8 mouse cellular contexts compared by ENCODE assay signal in genomic region chr13:109821725-109822412, GRCm38 (mm10).
DNase-seq lines count a peak whose midpoint lies in the region; ATAC-seq and TF ChIP-seq lines count a peak whose summit lies in the region.

No protein-coding gene starts in this region.

- no peaks in the 10 kb centered on the region for H3K9me3 ChIP-seq in lung, embryonic 16.5 days (ENCODE audit: control insufficient read depth, low read length)
- H3K9me3 ChIP-seq in forebrain, embryonic 10.5 days: no peaks in the 10 kb centered on the region
- no peaks in the 10 kb centered on the region for H3K9me3 ChIP-seq in intestine, embryonic 14.5 days (ENCODE audit: control insufficient read depth, low read length)
- H3K9me3 ChIP-seq in lung, postnatal 0 days (ENCODE audit: low read length): no peaks in the 10 kb centered on the region

- no peaks in the 10 kb centered on the region for H3K36me3 ChIP-seq in lung, embryonic 16.5 days (ENCODE audit: control insufficient read depth, insufficient read depth, low read length)
- H3K36me3 ChIP-seq in forebrain, embryonic 10.5 days (replicated peaks): no peaks in the 10 kb centered on the region
- H3K36me3 ChIP-seq in intestine, embryonic 14.5 days (ENCODE audit: control insufficient read depth, insufficient read depth, low read length): no peaks in the 10 kb centered on the region
- no peaks in the 10 kb centered on the region for H3K36me3 ChIP-seq in lung, postnatal 0 days (ENCODE audit: insufficient read depth, low read length)

- no peak for TF ChIP-seq EP300 in lung, postnatal 0 days (IDR thresholded peaks at IDR 0.05)

- H3K4me2 ChIP-seq in lung, embryonic 16.5 days (ENCODE audit: low read depth, low read length): peak overlapping the region; percentile 62
- peak overlapping the region; percentile 49 for H3K4me2 ChIP-seq in intestine, embryonic 14.5 days (ENCODE audit: low read length)
- H3K4me2 ChIP-seq in lung, postnatal 0 days (replicated peaks; ENCODE audit: low read depth, low read length): peak overlapping the region; percentile 50

- no peaks in the 10 kb centered on the region for H3K27me3 ChIP-seq in lung, embryonic 16.5 days (ENCODE audit: control insufficient read depth, insufficient read depth, low read depth, low read length)
- no peaks in the 10 kb centered on the region for H3K27me3 ChIP-seq in forebrain, embryonic 10.5 days (ENCODE audit: poor library complexity, severe bottlenecking)
- no peaks in the 10 kb centered on the region for H3K27me3 ChIP-seq in intestine, embryonic 14.5 days (replicated peaks; ENCODE audit: control insufficient read depth, insufficient read depth, low read length)
- H3K27me3 ChIP-seq in lung, postnatal 0 days (replicated peaks; ENCODE audit: insufficient read depth, low read length): no peaks in the 10 kb centered on the region

- WGBS in lung, embryonic 16.5 days: 4% methylated on average over 8 of the region's 8 CpGs
- WGBS in forebrain, embryonic 10.5 days: 26% methylated on average over 8 of the region's 8 CpGs
- 6% methylated on average over 8 of the region's 8 CpGs for WGBS in intestine, embryonic 14.5 days
- WGBS in lung, postnatal 0 days: 5% methylated on average over 8 of the region's 8 CpGs

- H3K9ac ChIP-seq in lung, embryonic 16.5 days (ENCODE audit: low read length): peak overlapping the region; percentile 65
- H3K9ac ChIP-seq in intestine, embryonic 14.5 days (ENCODE audit: low read length): peak overlapping the region; percentile 31
- 0 out of 2 replicates have a peak overlapping the region, but pooled peaks have one; percentile 16 for H3K9ac ChIP-seq in lung, postnatal 0 days (replicated peaks; ENCODE audit: low read depth)

- TF ChIP-seq CTCF in lung, postnatal 0 days (IDR thresholded peaks at IDR 0.05): no peak

- H3K4me3 ChIP-seq in lung, embryonic 16.5 days (ENCODE audit: low read length): peak overlapping the region; percentile 45
- H3K4me3 ChIP-seq in forebrain, embryonic 10.5 days: peak overlapping the region; percentile 45
- H3K4me3 ChIP-seq in intestine, embryonic 14.5 days (ENCODE audit: low read depth, low read length): peak overlapping the region; percentile 29
- peak overlapping the region; percentile 17; the same call in 1 of the 2 replicates for H3K4me3 ChIP-seq in lung, postnatal 0 days (ENCODE audit: low read depth, low read length)

- H3K4me1 ChIP-seq in lung, embryonic 16.5 days (replicated peaks; ENCODE audit: control insufficient read depth, insufficient read depth, low read length): peaks cover 33% of the 10 kb centered on the region
- H3K4me1 ChIP-seq in forebrain, embryonic 10.5 days: peaks cover 58% of the 10 kb centered on the region
- H3K4me1 ChIP-seq in intestine, embryonic 14.5 days (replicated peaks; ENCODE audit: control insufficient read depth, insufficient read depth, low read length): peaks cover 17% of the 10 kb centered on the region
- H3K4me1 ChIP-seq in lung, postnatal 0 days (ENCODE audit: insufficient read depth, low read depth, low read length): peaks cover 16% of the 10 kb centered on the region; the same call in 1 of the 2 replicates

- DNase-seq in lung, postnatal 10 days: no peak
- DNase-seq in forebrain, embryonic 10.5 days (ENCODE audit: extremely low spot score, low spot score): no peak
- DNase-seq in intestine, embryonic 14.5 days (ENCODE audit: low spot score): no peak
- DNase-seq in lung, postnatal 0 days (ENCODE audit: low spot score): no peak
- DNase-seq in thymus, postnatal 14 days: peak; percentile 53
- no peak for DNase-seq in cerebellum, postnatal 25 days
- no peak for DNase-seq in gastrocnemius, postnatal 36 days

- H3K27ac ChIP-seq in lung, embryonic 16.5 days (ENCODE audit: low read length): peak overlapping the region; percentile 96
- H3K27ac ChIP-seq in forebrain, embryonic 10.5 days: peak overlapping the region; percentile 89
- H3K27ac ChIP-seq in intestine, embryonic 14.5 days (ENCODE audit: low read depth): peak overlapping the region; percentile 85
- peak overlapping the region; percentile 88 for H3K27ac ChIP-seq in lung, postnatal 0 days (ENCODE audit: low read length)

- ATAC-seq in lung, embryonic 16.5 days (ENCODE audit: low read depth): peak; percentile 4; the same call in 1 of the 2 replicates
- ATAC-seq in intestine, embryonic 14.5 days (replicated peaks; ENCODE audit: low FRiP score, low TSS enrichment, low read depth): no peak; the same call in 1 of the 2 replicates
- ATAC-seq in lung, postnatal 0 days: peak; percentile 66

- intact Hi-C loops in gastrocnemius, postnatal 36 days (cut with DNase I): loop anchor here (1.0 to 10.0 kb wide), 3 partner anchors 45 to 1447 kb away; no protein-coding TSS in a partner anchor
